Mouse (Mus musculus): ENCODE data around the gene Ube2m. TPM values are rescaled to one million over a fixed set of nuclear protein-coding genes. Genes with fewer than 3 reads are reported as not detected.
A peak's percentile ranks its signal among the peaks of the same experiment; 100 is the strongest.

Ube2m gene
- polyA plus RNA-seq, 1 experiment from 2014 or later = 124 TPM

DNA sequence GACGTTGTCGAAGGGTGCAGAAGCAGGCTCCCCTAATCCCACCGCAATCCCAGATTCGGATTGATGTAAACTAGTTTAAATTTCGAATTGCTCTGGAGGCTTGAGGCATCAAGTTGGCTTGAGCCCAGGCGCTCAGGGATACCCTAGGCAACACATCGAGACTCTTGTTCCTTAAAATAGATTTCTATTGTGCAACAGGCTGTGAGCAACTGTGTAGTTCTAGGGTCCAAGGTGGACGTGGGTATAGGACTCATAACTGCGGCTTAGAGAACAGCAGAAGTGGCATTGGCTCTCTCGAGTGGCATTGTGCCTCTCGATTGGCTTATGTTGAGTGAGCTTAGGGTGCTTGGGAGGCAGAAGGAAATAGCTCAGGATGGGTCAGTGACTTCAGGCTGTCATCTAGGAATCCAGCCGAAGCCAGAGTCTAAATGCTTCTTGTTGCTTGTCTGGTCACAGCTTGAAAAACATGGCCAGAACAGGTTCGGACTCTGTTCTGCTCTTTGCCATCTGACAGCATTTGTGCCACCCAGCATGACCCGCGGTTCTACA is 620 bp upstream of the Ube2m start:
- H3K4me3 ChIP-seq (ENCODE audit: low read depth, low read length) = peak overlapping the region; percentile 61
- H3K27ac ChIP-seq (ENCODE audit: low read depth) = peak overlapping the region; percentile 100
- peaks cover 26% of the 10 kb centered on the region for H3K4me1 ChIP-seq (replicated peaks; ENCODE audit: control insufficient read depth, insufficient read depth, low read length)
- H3K36me3 ChIP-seq (ENCODE audit: control insufficient read depth, insufficient read depth, low read length) = peaks cover 16% of the 10 kb centered on the region
- ATAC-seq (replicated peaks; ENCODE audit: low FRiP score, low TSS enrichment, low read depth) (no peak), DNase-seq (ENCODE audit: low spot score) (no peak)
- peak overlapping the region; percentile 72 for H3K4me2 ChIP-seq (ENCODE audit: low read length)
- H3K9ac ChIP-seq (ENCODE audit: low read length) = peak overlapping the region; percentile 94
- WGBS = 18% methylated on average over 15 of the region's 15 CpGs
- peaks cover 23% of the 10 kb centered on the region for H3K27me3 ChIP-seq (replicated peaks; ENCODE audit: control insufficient read depth, insufficient read depth, low read length)
- peaks cover 6% of the 10 kb centered on the region; the same call in 1 of the 2 replicates for H3K9me3 ChIP-seq (ENCODE audit: control insufficient read depth, low read length)

- peak overlapping the region; percentile 100 for H3K27ac ChIP-seq (ENCODE audit: low read depth)
- peaks cover 30% of the 10 kb centered on the region for H3K36me3 ChIP-seq (ENCODE audit: control insufficient read depth, insufficient read depth, low read length)
- H3K27me3 ChIP-seq (replicated peaks; ENCODE audit: control insufficient read depth, insufficient read depth, low read length) = peaks cover 11% of the 10 kb centered on the region
- peak overlapping the region; percentile 94 for H3K9ac ChIP-seq (ENCODE audit: low read length)
- H3K4me2 ChIP-seq (ENCODE audit: low read length) = peak overlapping the region; percentile 80
- H3K9me3 ChIP-seq (ENCODE audit: control insufficient read depth, low read length) = no peaks in the 10 kb centered on the region
- WGBS = under 1% methylated on average over 32 of the region's 33 CpGs
- ATAC-seq (replicated peaks; ENCODE audit: low FRiP score, low TSS enrichment, low read depth) = no peak; the same call in 1 of the 2 replicates
- H3K4me1 ChIP-seq (replicated peaks; ENCODE audit: control insufficient read depth, insufficient read depth, low read length) = peaks cover 29% of the 10 kb centered on the region
- peak overlapping the region; percentile 61 for H3K4me3 ChIP-seq (ENCODE audit: low read depth, low read length)
- DNase-seq (ENCODE audit: low spot score) = peak; percentile 83
These were observed 709 bp downstream of the Ube2m start for GRCm38 (mm10) chr7:13037366-13037765.

GRCm38 (mm10) chr7:13036806-13037205 is 1.3 kb downstream of the Ube2m start:
- Histone ChIP-seq H3K9ac (ENCODE audit: low read length) (peak overlapping the region; percentile 94), H3K36me3 (ENCODE audit: control insufficient read depth, insufficient read depth, low read length) (peaks cover 35% of the 10 kb centered on the region), H3K27ac (ENCODE audit: low read depth) (0 out of 2 replicates have a peak overlapping the region, but pooled peaks have one; percentile 100), H3K4me3 (ENCODE audit: low read depth, low read length) (peak overlapping the region; percentile 61), H3K9me3 (ENCODE audit: control insufficient read depth, low read length) (no peaks in the 10 kb centered on the region), H3K27me3 (replicated peaks; ENCODE audit: control insufficient read depth, insufficient read depth, low read length) (peaks cover 5% of the 10 kb centered on the region), H3K4me1 (replicated peaks; ENCODE audit: control insufficient read depth, insufficient read depth, low read length) (peaks cover 29% of the 10 kb centered on the region), H3K4me2 (ENCODE audit: low read length) (peak overlapping the region; percentile 80)
- WGBS = 38% methylated on average over 4 of the region's 4 CpGs
- DNase-seq (ENCODE audit: low spot score) (no peak), ATAC-seq (replicated peaks; ENCODE audit: low FRiP score, low TSS enrichment, low read depth) (no peak)

- no peak overlapping the region for H3K4me3 ChIP-seq (ENCODE audit: low read depth, low read length)
- peaks cover 29% of the 10 kb centered on the region for H3K4me1 ChIP-seq (replicated peaks; ENCODE audit: control insufficient read depth, insufficient read depth, low read length)
- 83% methylated on average over 17 of the region's 17 CpGs for WGBS
- H3K9me3 ChIP-seq (ENCODE audit: control insufficient read depth, low read length) = no peaks in the 10 kb centered on the region
- DNase-seq (ENCODE audit: low spot score) = no peak
- no peak overlapping the region for H3K9ac ChIP-seq (ENCODE audit: low read length)
- H3K27ac ChIP-seq (ENCODE audit: low read depth) = peak overlapping the region; percentile 86
- peaks cover 50% of the 10 kb centered on the region for H3K36me3 ChIP-seq (ENCODE audit: control insufficient read depth, insufficient read depth, low read length)
- no peak for ATAC-seq (replicated peaks; ENCODE audit: low FRiP score, low TSS enrichment, low read depth)
- no peaks in the 10 kb centered on the region for H3K27me3 ChIP-seq (replicated peaks; ENCODE audit: control insufficient read depth, insufficient read depth, low read length)
- H3K4me2 ChIP-seq (ENCODE audit: low read length) = peak overlapping the region; percentile 78; the same call in 1 of the 2 replicates
These were observed 2.7 kb downstream of the Ube2m start for GRCm38 (mm10) chr7:13035211-13035855.

DNA sequence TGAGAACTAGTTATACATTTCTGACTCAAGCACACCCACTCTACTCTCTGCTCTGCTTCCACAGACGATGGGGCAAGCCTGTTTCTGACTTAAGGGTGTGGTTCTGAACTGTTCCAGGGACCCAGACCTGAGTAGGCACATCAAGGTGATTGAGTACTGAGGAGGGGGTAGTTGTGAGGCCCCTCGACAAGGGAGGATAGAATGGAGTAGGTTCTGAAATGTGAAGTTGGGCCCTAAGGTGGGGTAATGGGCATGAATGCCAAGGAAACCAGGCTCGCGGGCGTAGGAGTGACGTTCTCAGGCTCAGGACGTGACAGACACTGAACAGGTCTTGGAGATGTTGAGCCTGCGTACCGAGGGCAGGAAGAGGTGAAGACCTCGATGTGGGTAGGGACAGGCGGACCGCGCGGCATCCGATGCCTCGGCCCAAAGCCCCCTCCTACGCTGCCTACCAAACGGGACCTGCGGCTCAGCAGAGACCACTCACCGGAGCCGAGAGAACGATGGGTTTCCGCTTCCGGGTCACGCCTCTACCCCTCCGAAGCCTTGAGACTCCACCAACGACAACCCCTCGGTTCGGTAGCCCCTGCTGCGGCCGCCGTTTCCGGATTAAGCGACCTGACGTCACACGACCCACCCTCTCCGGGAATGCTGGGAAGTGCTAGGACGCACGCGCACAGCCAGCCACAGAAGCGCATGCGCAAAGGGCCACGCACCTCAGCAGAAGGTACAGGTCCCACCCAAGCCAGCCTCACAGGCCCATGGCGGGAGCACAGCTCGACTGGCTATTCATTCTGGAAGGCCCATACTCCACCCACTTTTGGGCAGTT is 3.7 kb downstream of the Ube2m start, which contains the start of gene Chmp2a:
Gene Chmp2a, minus strand, starts transcription at position 660 of the 830 bp plus-strand sequence.
- WGBS = under 1% methylated on average over 45 of the region's 45 CpGs
- H3K36me3 ChIP-seq (ENCODE audit: control insufficient read depth, insufficient read depth, low read length) = peaks cover 60% of the 10 kb centered on the region
- peak within 1 kb of the TSS; percentile 79 for H3K9ac ChIP-seq (ENCODE audit: low read length)
- ATAC-seq (replicated peaks; ENCODE audit: low FRiP score, low TSS enrichment, low read depth) (peak; percentile 75), DNase-seq (ENCODE audit: low spot score) (peak; percentile 96)
- H3K4me3 ChIP-seq (ENCODE audit: low read depth, low read length) = peak within 1 kb of the TSS; percentile 61
- H3K27me3 ChIP-seq (replicated peaks; ENCODE audit: control insufficient read depth, insufficient read depth, low read length) = no peaks in the 10 kb centered on the region
- peaks cover 29% of the 10 kb centered on the region for H3K4me1 ChIP-seq (replicated peaks; ENCODE audit: control insufficient read depth, insufficient read depth, low read length)
- H3K27ac ChIP-seq (ENCODE audit: low read depth) = peak within 1 kb of the TSS; percentile 86
- H3K9me3 ChIP-seq (ENCODE audit: control insufficient read depth, low read length) = no peaks in the 10 kb centered on the region
- peak within 1 kb of the TSS; percentile 78 for H3K4me2 ChIP-seq (ENCODE audit: low read length)

DNA sequence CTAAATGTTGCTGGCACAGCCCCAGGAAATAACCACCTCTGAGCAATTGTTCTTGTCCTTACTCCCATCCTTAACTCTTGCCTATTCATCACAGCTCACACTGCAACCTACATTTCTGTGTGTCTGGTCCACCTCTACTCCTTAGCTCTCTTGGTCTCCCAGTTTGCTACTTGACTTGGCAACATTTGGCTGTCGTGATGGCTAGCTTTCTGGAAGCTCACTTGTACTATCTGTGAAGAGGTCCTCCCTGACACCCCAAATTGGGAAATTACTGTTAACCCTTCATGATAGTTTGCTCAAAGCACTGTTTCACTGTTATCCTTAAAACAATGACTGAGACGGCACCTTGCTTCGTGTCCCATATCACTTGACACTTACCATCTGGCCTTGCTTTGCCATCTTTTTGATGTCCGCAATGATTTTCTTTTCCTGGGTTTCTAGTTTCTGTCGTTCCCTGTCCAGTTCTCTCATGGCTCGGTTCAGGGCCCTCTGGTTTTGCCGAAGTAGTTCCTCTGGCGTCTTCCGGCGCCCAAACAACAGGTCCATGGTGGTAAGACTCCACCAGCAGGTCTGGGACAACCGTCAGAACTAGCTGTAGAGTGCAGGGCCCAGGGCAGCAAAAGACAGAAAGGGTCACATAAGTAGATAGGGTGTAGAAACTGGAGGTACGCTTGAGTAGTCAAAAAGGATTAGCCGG is 4.5 kb downstream of the Ube2m start:
- WGBS = 40% methylated on average over 13 of the region's 13 CpGs
- Histone ChIP-seq H3K36me3 (ENCODE audit: control insufficient read depth, insufficient read depth, low read length) (peaks cover 67% of the 10 kb centered on the region), H3K4me2 (ENCODE audit: low read length) (peak overlapping the region; percentile 78), H3K9me3 (ENCODE audit: control insufficient read depth, low read length) (no peaks in the 10 kb centered on the region), H3K9ac (ENCODE audit: low read length) (peak overlapping the region; percentile 79), H3K4me1 (replicated peaks; ENCODE audit: control insufficient read depth, insufficient read depth, low read length) (peaks cover 21% of the 10 kb centered on the region), H3K27ac (ENCODE audit: low read depth) (peak overlapping the region; percentile 86), H3K27me3 (replicated peaks; ENCODE audit: control insufficient read depth, insufficient read depth, low read length) (no peaks in the 10 kb centered on the region), H3K4me3 (ENCODE audit: low read depth, low read length) (peak overlapping the region; percentile 61)
- ATAC-seq (replicated peaks; ENCODE audit: low FRiP score, low TSS enrichment, low read depth) = no peak
- DNase-seq (ENCODE audit: low spot score) = peak; percentile 54

- H3K4me2 ChIP-seq (ENCODE audit: low read length) = no peak overlapping the region
- DNase-seq (ENCODE audit: low spot score) (no peak), ATAC-seq (replicated peaks; ENCODE audit: low FRiP score, low TSS enrichment, low read depth) (no peak)
- H3K4me3 ChIP-seq (ENCODE audit: low read depth, low read length) = no peak overlapping the region
- H3K4me1 ChIP-seq (replicated peaks; ENCODE audit: control insufficient read depth, insufficient read depth, low read length) = peaks cover 21% of the 10 kb centered on the region
- H3K9ac ChIP-seq (ENCODE audit: low read length) = no peak overlapping the region
- H3K27me3 ChIP-seq (replicated peaks; ENCODE audit: control insufficient read depth, insufficient read depth, low read length) = no peaks in the 10 kb centered on the region
- no peaks in the 10 kb centered on the region for H3K9me3 ChIP-seq (ENCODE audit: control insufficient read depth, low read length)
- 91% methylated on average over 7 of the region's 7 CpGs for WGBS
- H3K36me3 ChIP-seq (ENCODE audit: control insufficient read depth, insufficient read depth, low read length) = peaks cover 78% of the 10 kb centered on the region
- H3K27ac ChIP-seq (ENCODE audit: low read depth) = no peak overlapping the region
These were observed 5.5 kb downstream of the Ube2m start for GRCm38 (mm10) chr7:13032541-13032940.

- Histone ChIP-seq H3K36me3 (ENCODE audit: control insufficient read depth, insufficient read depth, low read length) (peaks cover 83% of the 10 kb centered on the region), H3K9ac (ENCODE audit: low read length) (no peak overlapping the region), H3K27me3 (replicated peaks; ENCODE audit: control insufficient read depth, insufficient read depth, low read length) (no peaks in the 10 kb centered on the region), H3K4me3 (ENCODE audit: low read depth, low read length) (no peak overlapping the region), H3K9me3 (ENCODE audit: control insufficient read depth, low read length) (no peaks in the 10 kb centered on the region), H3K4me2 (ENCODE audit: low read length) (no peak overlapping the region), H3K27ac (ENCODE audit: low read depth) (no peak overlapping the region), H3K4me1 (replicated peaks; ENCODE audit: control insufficient read depth, insufficient read depth, low read length) (peaks cover 21% of the 10 kb centered on the region)
- WGBS = 80% methylated on average over 2 of the region's 2 CpGs
- DNase-seq (ENCODE audit: low spot score) = peak; percentile 50
- ATAC-seq (replicated peaks; ENCODE audit: low FRiP score, low TSS enrichment, low read depth) = no peak
These were observed 6.1 kb downstream of the Ube2m start for GRCm38 (mm10) chr7:13031983-13032382.

All from intestine, embryonic 14.5 days (tissue).